Mouse (Mus musculus) cortical plate, adult 2 months (tissue): ENCODE results near the gene Ppp2r5d.

Experiments
- CTCF ChIP-seq: fragments of 200-500 bp; IDR thresholded peaks from 2 replicates; pipeline ENCODE4 v1.5.1; 2011; ENCODE audit warnings: mild to moderate bottlenecking, control low read depth, low read length; ENCODE audit not compliant: insufficient read depth; ENCODE audit errors: extremely low read depth
- POLR2A ChIP-seq: fragments of 200-500 bp; IDR thresholded peaks from 2 replicates; pipeline ENCODE4 v1.6.1; 2011; ENCODE audit warnings: mild to moderate bottlenecking, low read length, control low read depth; ENCODE audit not compliant: insufficient read depth; ENCODE audit errors: extremely low read depth

GRCm38 (mm10) chr17:46651292-46651691 is 53.6 kb downstream of the Ppp2r5d start:
- no peak for TF ChIP-seq CTCF
- no peak for TF ChIP-seq POLR2A
